Mouse (Mus musculus) adrenal gland, postnatal 25 days (tissue): ENCODE data around the gene Birc6. TPM values are rescaled to one million over a fixed set of nuclear protein-coding genes. Genes with fewer than 3 reads are reported as not detected.

Source experiments
- DNase-seq: peaks from one replicate; pipeline ENCODE4 v3.0.0; 2021; ENCODE audit warnings: mixed read lengths
- total RNA-seq: library from RNA; stranded (reverse); gene quantifications from 2 replicates; pipeline ENCODE4 v1.2.3, GENCODE M21; 2021

Gene Birc6
- total RNA-seq, 1 experiment from 2014 or later, result 147 TPM

GRCm38 (mm10) chr17:74711627-74712026 is 183.5 kb downstream of the Birc6 start:
- no peak for DNase-seq

- DNase-seq, result no peak
Measured at GRCm38 (mm10) chr17:74715128-74715527, 187.0 kb downstream of the Birc6 start.

GRCm38 (mm10) chr17:74715724-74716123 is 187.6 kb downstream of the Birc6 start:
- DNase-seq, result no peak

DNA sequence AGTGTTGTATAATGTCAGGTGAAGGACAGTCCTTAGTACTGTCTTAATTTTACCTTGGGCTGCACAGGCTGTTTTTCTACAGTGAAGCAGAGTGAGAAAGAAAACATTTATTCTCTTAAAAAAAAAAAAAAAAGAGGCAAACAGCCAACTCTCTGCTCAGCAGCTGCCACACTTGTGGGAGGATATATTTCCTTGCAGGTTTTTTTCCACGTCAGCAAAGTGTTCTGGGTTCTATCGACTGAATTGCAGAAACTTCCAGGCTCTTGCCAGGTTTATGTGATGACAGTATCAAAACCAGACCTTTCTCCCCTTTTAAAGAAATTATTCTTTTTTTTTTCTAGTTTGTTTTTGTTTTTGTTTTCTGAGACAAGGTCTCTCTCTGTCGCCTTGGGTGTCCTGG is 188.5 kb downstream of the Birc6 start:
- no peak for DNase-seq

- no peak for DNase-seq
Measured at GRCm38 (mm10) chr17:74717091-74717617, 189.1 kb downstream of the Birc6 start.

- DNase-seq, result peak; percentile 95
Measured at GRCm38 (mm10) chr17:74717618-74718151, 189.6 kb downstream of the Birc6 start, which contains the start of gene Ttc27. TSS of gene Ttc27 (plus strand) at chr17:74717732.

GRCm38 (mm10) chr17:74732872-74733271 is 204.8 kb downstream of the Birc6 start:
- DNase-seq, result no peak

GRCm38 (mm10) chr17:74735392-74735791 is 207.3 kb downstream of the Birc6 start:
- no peak for DNase-seq

DNA sequence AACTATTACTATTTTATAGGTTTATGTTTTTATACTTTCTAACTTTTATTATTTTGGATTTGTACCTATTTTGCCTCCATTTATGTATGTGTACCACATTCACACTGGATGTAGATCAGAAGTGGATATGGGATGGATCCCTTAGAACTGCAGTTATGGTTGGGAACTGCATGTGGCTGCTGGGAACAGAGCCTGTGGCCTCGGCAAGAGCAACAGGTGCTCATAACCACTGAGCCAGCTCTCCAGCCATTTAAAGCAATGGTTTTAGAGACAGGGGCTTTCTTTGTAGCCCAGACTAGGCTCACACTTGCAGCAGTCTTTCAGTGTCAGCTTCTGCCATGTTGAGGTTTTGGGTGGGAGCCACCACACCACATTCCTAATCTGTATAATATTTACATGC is 221.6 kb downstream of the Birc6 start:
- DNase-seq, result no peak

DNA sequence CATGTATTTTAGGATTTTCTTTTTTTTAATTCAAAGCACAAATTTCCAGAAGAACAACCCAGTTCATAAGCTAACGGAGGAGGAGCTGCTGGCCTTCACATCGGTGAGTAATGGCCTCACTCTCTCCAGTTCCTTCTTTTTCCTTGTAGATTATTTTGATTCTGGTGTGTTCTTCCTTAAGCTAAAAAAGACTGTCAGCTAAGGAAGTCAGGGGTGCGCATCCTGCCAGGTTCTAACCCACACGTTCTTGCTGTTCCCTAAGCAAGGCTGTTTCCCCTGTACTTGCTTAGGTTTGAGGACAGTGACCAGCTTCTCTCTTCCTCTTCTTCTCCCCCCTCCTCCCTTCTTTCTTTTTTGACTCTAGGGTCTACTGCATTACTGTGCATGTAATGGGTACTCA is 222.9 kb downstream of the Birc6 start:
- no peak for DNase-seq

Other genes starting within 250 kb of the Birc6 start
- 111 and 128 TPM in 2 replicates for gene Memo1, start 232.8 kb upstream of the Birc6 start, total RNA-seq
- 95.9 and 99.6 TPM in 2 replicates for gene Dpy30, start 204.4 kb upstream of the Birc6 start, total RNA-seq
- 29.4 and 33.1 TPM in 2 replicates for gene Spast, start 189.3 kb upstream of the Birc6 start, total RNA-seq
- 29.0 TPM in 2 replicates for gene Slc30a6, start 132.7 kb upstream of the Birc6 start, total RNA-seq
- gene Nlrc4, start 69.2 kb upstream of the Birc6 start, total RNA-seq, result 0.21 and 0.67 TPM in 2 replicates
- gene Yipf4, start 38.8 kb upstream of the Birc6 start, total RNA-seq, result 95.6 and 128 TPM in 2 replicates
- gene Ttc27, start 189.4 kb downstream of the Birc6 start, total RNA-seq, result 24.2 and 31.7 TPM in 2 replicates